Mouse (Mus musculus) small intestine, adult 2 months (tissue): ENCODE measurements around the gene Btg2. TPM values are rescaled to one million over a fixed set of nuclear protein-coding genes. Genes with fewer than 3 reads are reported as not detected.

ENCODE experiments used
- H3K27ac ChIP-seq: fragments of 200-500 bp; 2 replicates; pipeline ENCODE4 v1.5.1; 2012; ENCODE audit warnings: low read depth, low read length, control low read depth, inconsistent platforms; ENCODE audit not compliant: insufficient read depth
- H3K27me3 ChIP-seq: fragments of 200-500 bp; 2 replicates; pipeline ENCODE4 v1.6.1; 2012; ENCODE audit warnings: mild to moderate bottlenecking, moderate library complexity, low read length, inconsistent platforms; ENCODE audit not compliant: control insufficient read depth, insufficient read depth
- H3K36me3 ChIP-seq: fragments of 200-500 bp; 2 replicates; pipeline ENCODE4 v1.6.1; 2012; ENCODE audit warnings: mild to moderate bottlenecking, low read length, control low read depth, inconsistent platforms; ENCODE audit not compliant: control insufficient read depth, insufficient read depth
- H3K4me1 ChIP-seq: fragments of 200-500 bp; 2 replicates; pipeline ENCODE4 v1.6.1; 2012; ENCODE audit warnings: low read length, inconsistent platforms, mixed read lengths; ENCODE audit not compliant: control insufficient read depth, insufficient read depth, insufficient read length
- H3K4me3 ChIP-seq: fragments of 200-500 bp; 2 replicates; pipeline ENCODE4 v1.5.1; 2012; ENCODE audit warnings: low read depth, mild to moderate bottlenecking, control low read depth, inconsistent platforms, low read length, moderate library complexity
- CTCF ChIP-seq: fragments of 200-500 bp; IDR thresholded peaks from 2 replicates; pipeline ENCODE4 v1.5.1; 2012; ENCODE audit warnings: low read depth, mild to moderate bottlenecking, control low read depth, inconsistent platforms, low read length, moderate library complexity, mixed read lengths; ENCODE audit not compliant: insufficient replicate concordance, insufficient read length; ENCODE audit errors: extremely low read depth
- POLR2A ChIP-seq: fragments of 200-500 bp; IDR thresholded peaks from 2 replicates; pipeline ENCODE4 v1.6.1; 2012; ENCODE audit warnings: low read depth, mild to moderate bottlenecking, control low read depth, inconsistent platforms, low read length, moderate library complexity
- WGBS: fragments of 180-500 bp; shearing (Covaris S2); methylation state at CpG from one replicate; pipeline ENCODE4 v1.1.7; 2018; 5-methylcytosine and 5-hydroxymethylcytosine counted together
- polyA plus RNA-seq: library from polyadenylated mRNA; depleted of rRNA; stranded (reverse); fragments of >200 nt; gene quantifications from 2 replicates; pipeline ENCODE4 v1.2.3, GENCODE M21; 2012

Gene Btg2
- polyA plus RNA-seq, 1 experiment = 73.7 TPM

GRCm38 (mm10) chr1:134063086-134063772 is 15.7 kb downstream of the Btg2 start:
- no peak for TF ChIP-seq CTCF
- TF ChIP-seq POLR2A = no peak; the same call in 1 of the 2 replicates
- Histone ChIP-seq H3K27ac (peak overlapping the region; percentile 88), H3K27me3 (no peaks in the 10 kb centered on the region), H3K4me3 (peak overlapping the region; percentile 32), H3K36me3 (no peaks in the 10 kb centered on the region), H3K4me1 (peaks cover 62% of the 10 kb centered on the region)
- WGBS = 33% methylated on average over 33 of the region's 33 CpGs

GRCm38 (mm10) chr1:134062411-134063085 is 16.4 kb downstream of the Btg2 start:
- TF ChIP-seq CTCF = no peak

GRCm38 (mm10) chr1:134061915-134062314 is 17.0 kb downstream of the Btg2 start:
- no peak for TF ChIP-seq POLR2A
- TF ChIP-seq CTCF = no peak
- peaks cover 66% of the 10 kb centered on the region for H3K4me1 ChIP-seq
- H3K27ac ChIP-seq = peak overlapping the region; percentile 96
- H3K27me3 ChIP-seq = no peaks in the 10 kb centered on the region
- 86% methylated on average over 3 of the region's 3 CpGs for WGBS
- no peak overlapping the region for H3K4me3 ChIP-seq
- H3K36me3 ChIP-seq = no peaks in the 10 kb centered on the region

More at GRCm38 (mm10) chr1:134062411-134063085, 16.4 kb downstream of the Btg2 start:
- Histone ChIP-seq H3K4me1 (peaks cover 69% of the 10 kb centered on the region), H3K4me3 (peak overlapping the region; percentile 15; the same call in 1 of the 2 replicates), H3K27me3 (no peaks in the 10 kb centered on the region), H3K27ac (peak overlapping the region; percentile 96), H3K36me3 (no peaks in the 10 kb centered on the region)
- 43% methylated on average over 11 of the region's 11 CpGs for WGBS

- Histone ChIP-seq H3K4me1 (peaks cover 68% of the 10 kb centered on the region), H3K27ac (peak overlapping the region; percentile 96)
- WGBS = 2% methylated on average over 31 of the region's 31 CpGs
Measured at GRCm38 (mm10) chr1:134060849-134061569, 17.9 kb downstream of the Btg2 start.

GRCm38 (mm10) chr1:134059739-134060695 is 18.9 kb downstream of the Btg2 start:
- TF ChIP-seq POLR2A (no peak), CTCF (peak; percentile 55; the same call in 1 of the 2 replicates)
- peak overlapping the region; percentile 40 for H3K4me3 ChIP-seq
- H3K4me1 ChIP-seq = peaks cover 66% of the 10 kb centered on the region
- peak overlapping the region; percentile 87 for H3K27ac ChIP-seq
- no peaks in the 10 kb centered on the region for H3K36me3 ChIP-seq
- 32% methylated on average over 16 of the region's 16 CpGs for WGBS
- no peaks in the 10 kb centered on the region for H3K27me3 ChIP-seq

More at GRCm38 (mm10) chr1:134060849-134061569, 17.9 kb downstream of the Btg2 start:
- Histone ChIP-seq H3K27me3 (no peaks in the 10 kb centered on the region), H3K4me3 (peak overlapping the region; percentile 54), H3K36me3 (no peaks in the 10 kb centered on the region)
- TF ChIP-seq CTCF (peak; percentile 15; the same call in 1 of the 2 replicates), POLR2A (peak; percentile 84)

GRCm38 (mm10) chr1:134058870-134059269 is 20.1 kb downstream of the Btg2 start:
- Histone ChIP-seq H3K4me3 (no peak overlapping the region), H3K27ac (peak overlapping the region; percentile 31), H3K27me3 (no peaks in the 10 kb centered on the region), H3K36me3 (no peaks in the 10 kb centered on the region), H3K4me1 (peaks cover 61% of the 10 kb centered on the region)
- 20% methylated on average over 6 of the region's 6 CpGs for WGBS
- TF ChIP-seq POLR2A = no peak
- no peak for TF ChIP-seq CTCF
